Mouse (Mus musculus): ENCODE measurements around the gene Copb1. TPM values are rescaled to one million over a fixed set of nuclear protein-coding genes. Genes with fewer than 3 reads are reported as not detected.

Copb1 gene
- polyA plus RNA-seq, 1 experiment from 2014 or later, result 89.8 TPM

GRCm38 (mm10) chr7:114276005-114276752 lies 21.7 kb upstream of the Copb1 start, which contains the start of gene Psma1:
TSS of gene Psma1 (minus strand) at chr7:114276118.
- 2% methylated on average over 39 of the region's 39 CpGs for WGBS
- H3K4me1 ChIP-seq, result peaks cover 19% of the 10 kb centered on the region

GRCm38 (mm10) chr7:114275372-114276004 lies 21.0 kb upstream of the Copb1 start:
- WGBS, result 2% methylated on average over 24 of the region's 24 CpGs
- Histone ChIP-seq H3K36me3 (replicated peaks) (peaks cover 39% of the 10 kb centered on the region), H3K4me3 (peak overlapping the region; percentile 93), H3K27me3 (ENCODE audit: poor library complexity, severe bottlenecking) (no peaks in the 10 kb centered on the region), H3K27ac (peak overlapping the region; percentile 90), H3K9me3 (no peaks in the 10 kb centered on the region), H3K4me1 (peaks cover 19% of the 10 kb centered on the region)
- no peak for DNase-seq (ENCODE audit: extremely low spot score, low spot score)

More at GRCm38 (mm10) chr7:114276005-114276752, 21.7 kb upstream of the Copb1 start, which contains the start of gene Psma1:
- Histone ChIP-seq H3K4me3 (peak within 1 kb of the TSS; percentile 93), H3K27me3 (ENCODE audit: poor library complexity, severe bottlenecking) (no peaks in the 10 kb centered on the region), H3K36me3 (replicated peaks) (peaks cover 32% of the 10 kb centered on the region), H3K27ac (peak within 1 kb of the TSS; percentile 90), H3K9me3 (no peaks in the 10 kb centered on the region)
- peak; percentile 94 for DNase-seq (ENCODE audit: extremely low spot score, low spot score)

DNA sequence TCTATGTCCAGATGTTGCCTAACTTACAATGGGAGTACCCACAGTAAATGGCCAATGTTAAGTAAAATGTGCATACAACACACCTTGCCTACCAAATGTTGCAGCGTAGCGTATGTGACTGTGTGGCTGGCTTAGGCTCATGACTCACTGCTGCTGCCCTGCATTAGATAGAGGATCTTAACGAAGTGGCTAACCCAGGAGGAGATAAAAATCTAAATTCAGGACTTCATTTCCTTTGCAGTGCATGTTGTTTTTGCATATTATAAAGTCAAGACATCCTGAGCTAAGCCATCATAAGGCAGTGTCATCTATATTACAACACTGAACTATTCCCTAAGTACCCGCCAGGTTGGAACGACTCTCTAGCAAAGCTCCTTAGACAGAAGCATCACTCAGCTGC lies 13.9 kb upstream of the Copb1 start:
- DNase-seq (ENCODE audit: extremely low spot score, low spot score), result no peak

DNA sequence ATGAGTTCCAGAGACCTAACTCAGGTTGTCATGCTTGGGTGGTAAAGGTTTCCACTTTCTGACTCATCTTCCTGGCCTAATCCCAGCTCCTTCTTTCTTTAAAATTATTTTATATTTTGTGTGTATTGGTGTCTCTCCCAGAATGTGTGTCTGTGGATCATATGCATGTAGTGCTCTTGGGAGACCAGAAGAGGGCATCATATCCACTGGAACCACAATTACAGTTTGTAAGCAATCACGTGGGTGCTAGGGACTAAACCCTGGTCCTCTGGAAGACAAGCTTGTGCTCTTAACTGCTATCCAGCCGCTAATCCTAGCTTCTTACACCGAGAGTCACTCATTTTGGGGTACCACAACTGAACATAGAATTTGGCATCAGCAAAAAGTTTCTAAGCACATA lies 2.8 kb downstream of the Copb1 start:
- H3K27ac ChIP-seq, result no peak overlapping the region
- 93% methylated on average over 3 of the region's 3 CpGs for WGBS
- H3K4me1 ChIP-seq, result peaks cover 9% of the 10 kb centered on the region
- no peak for DNase-seq (ENCODE audit: extremely low spot score, low spot score)
- H3K9me3 ChIP-seq, result peaks cover 5% of the 10 kb centered on the region; the same call in 1 of the 2 replicates
- H3K36me3 ChIP-seq (replicated peaks), result peaks cover 56% of the 10 kb centered on the region
- H3K4me3 ChIP-seq, result no peak overlapping the region
- no peaks in the 10 kb centered on the region for H3K27me3 ChIP-seq (ENCODE audit: poor library complexity, severe bottlenecking)

More for the DNA sequence above, 13.9 kb upstream of the Copb1 start:
- Histone ChIP-seq H3K4me1 (no peaks in the 10 kb centered on the region), H3K27ac (no peak overlapping the region), H3K27me3 (ENCODE audit: poor library complexity, severe bottlenecking) (no peaks in the 10 kb centered on the region), H3K4me3 (no peak overlapping the region), H3K9me3 (peaks cover 9% of the 10 kb centered on the region), H3K36me3 (replicated peaks) (peaks cover 98% of the 10 kb centered on the region)
- 95% methylated on average over 5 of the region's 5 CpGs for WGBS

GRCm38 (mm10) chr7:114233980-114234379 lies 20.5 kb downstream of the Copb1 start:
- Histone ChIP-seq H3K27me3 (ENCODE audit: poor library complexity, severe bottlenecking) (no peaks in the 10 kb centered on the region), H3K9me3 (no peaks in the 10 kb centered on the region), H3K4me3 (no peak overlapping the region), H3K4me1 (no peaks in the 10 kb centered on the region), H3K36me3 (replicated peaks) (peaks cover 98% of the 10 kb centered on the region), H3K27ac (no peak overlapping the region)
- DNase-seq (ENCODE audit: extremely low spot score, low spot score), result no peak
- 91% methylated on average over 7 of the region's 7 CpGs for WGBS

- Histone ChIP-seq H3K4me3 (no peak overlapping the region), H3K27me3 (ENCODE audit: poor library complexity, severe bottlenecking) (no peaks in the 10 kb centered on the region), H3K36me3 (replicated peaks) (peaks cover 98% of the 10 kb centered on the region), H3K4me1 (no peaks in the 10 kb centered on the region), H3K27ac (no peak overlapping the region), H3K9me3 (no peaks in the 10 kb centered on the region)
- 93% methylated on average over 7 of the region's 7 CpGs for WGBS
- DNase-seq (ENCODE audit: extremely low spot score, low spot score), result no peak
These were observed 21.5 kb downstream of the Copb1 start for GRCm38 (mm10) chr7:114232982-114233381.

- H3K9me3 ChIP-seq, result no peaks in the 10 kb centered on the region
- WGBS, result 99% methylated on average over 3 of the region's 3 CpGs
- no peaks in the 10 kb centered on the region for H3K4me1 ChIP-seq
- no peak for DNase-seq (ENCODE audit: extremely low spot score, low spot score)
- H3K27ac ChIP-seq, result no peak overlapping the region
- no peaks in the 10 kb centered on the region for H3K27me3 ChIP-seq (ENCODE audit: poor library complexity, severe bottlenecking)
- peaks cover 95% of the 10 kb centered on the region for H3K36me3 ChIP-seq (replicated peaks)
- no peak overlapping the region for H3K4me3 ChIP-seq
These were observed 22.7 kb downstream of the Copb1 start for GRCm38 (mm10) chr7:114231857-114232256.

DNA sequence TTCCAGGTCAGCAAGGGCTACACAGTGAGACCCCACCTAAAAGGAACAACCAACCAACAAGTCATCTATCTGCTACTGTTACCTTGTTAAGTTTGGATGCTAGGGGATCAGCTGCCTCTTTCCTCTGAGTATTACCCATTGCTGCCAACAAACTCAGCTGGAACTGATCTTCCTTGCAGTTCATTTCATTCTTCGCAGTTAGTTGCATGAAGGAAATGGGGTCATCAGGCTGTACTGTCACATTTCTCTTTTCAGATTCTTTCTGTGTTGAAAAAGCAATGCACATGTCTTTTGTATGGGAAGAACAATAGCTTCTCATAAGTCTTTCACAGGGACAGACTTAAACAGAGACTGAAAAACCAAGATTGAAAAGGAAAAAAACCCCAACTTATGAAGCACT lies 28.0 kb downstream of the Copb1 start:
- Histone ChIP-seq H3K27ac (no peak overlapping the region), H3K36me3 (replicated peaks) (peaks cover 77% of the 10 kb centered on the region), H3K4me3 (no peak overlapping the region), H3K4me1 (no peaks in the 10 kb centered on the region), H3K9me3 (no peaks in the 10 kb centered on the region), H3K27me3 (ENCODE audit: poor library complexity, severe bottlenecking) (no peaks in the 10 kb centered on the region)
- WGBS, result 88% methylated on average over 1 of the region's 1 CpGs
- DNase-seq (ENCODE audit: extremely low spot score, low spot score), result no peak

GRCm38 (mm10) chr7:114220433-114220832 lies 34.1 kb downstream of the Copb1 start:
- DNase-seq (ENCODE audit: extremely low spot score, low spot score), result no peak
- no peak overlapping the region for H3K4me3 ChIP-seq
- peaks cover 71% of the 10 kb centered on the region for H3K36me3 ChIP-seq (replicated peaks)
- no peaks in the 10 kb centered on the region for H3K9me3 ChIP-seq
- H3K27me3 ChIP-seq (ENCODE audit: poor library complexity, severe bottlenecking), result no peaks in the 10 kb centered on the region
- 96% methylated on average over 4 of the region's 4 CpGs for WGBS
- no peaks in the 10 kb centered on the region for H3K4me1 ChIP-seq
- no peak overlapping the region for H3K27ac ChIP-seq

- Histone ChIP-seq H3K4me1 (no peaks in the 10 kb centered on the region), H3K27me3 (ENCODE audit: poor library complexity, severe bottlenecking) (no peaks in the 10 kb centered on the region), H3K27ac (no peak overlapping the region), H3K36me3 (replicated peaks) (peaks cover 79% of the 10 kb centered on the region), H3K4me3 (no peak overlapping the region), H3K9me3 (no peaks in the 10 kb centered on the region)
- WGBS, result 88% methylated on average over 2 of the region's 2 CpGs
- DNase-seq (ENCODE audit: extremely low spot score, low spot score), result no peak
These were observed 37.6 kb downstream of the Copb1 start for GRCm38 (mm10) chr7:114216908-114217307.

DNA sequence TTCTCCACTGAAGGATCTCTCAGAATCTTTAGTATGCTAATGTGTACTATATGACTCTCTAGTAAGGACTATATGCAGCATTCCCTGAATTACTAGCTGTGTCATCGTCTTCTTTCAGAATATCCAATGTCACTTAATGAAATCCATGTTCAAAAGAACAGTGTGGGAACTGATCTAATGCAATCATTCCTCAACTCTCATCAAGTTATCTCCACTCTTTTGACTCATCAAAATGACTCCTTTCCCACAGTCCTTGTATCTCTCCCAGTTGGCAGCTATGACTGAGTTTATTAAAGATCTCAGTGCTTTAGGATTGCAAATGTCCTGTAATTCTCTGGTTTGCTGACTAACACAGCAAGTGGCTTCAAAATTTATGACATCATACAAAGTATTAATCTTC lies 40.1 kb downstream of the Copb1 start:
- Histone ChIP-seq H3K4me3 (no peak overlapping the region), H3K27me3 (ENCODE audit: poor library complexity, severe bottlenecking) (no peaks in the 10 kb centered on the region), H3K27ac (no peak overlapping the region), H3K36me3 (replicated peaks) (peaks cover 57% of the 10 kb centered on the region), H3K4me1 (no peaks in the 10 kb centered on the region), H3K9me3 (no peaks in the 10 kb centered on the region)
- no peak for DNase-seq (ENCODE audit: extremely low spot score, low spot score)
- WGBS, result 92% methylated on average over 1 of the region's 1 CpGs

DNA sequence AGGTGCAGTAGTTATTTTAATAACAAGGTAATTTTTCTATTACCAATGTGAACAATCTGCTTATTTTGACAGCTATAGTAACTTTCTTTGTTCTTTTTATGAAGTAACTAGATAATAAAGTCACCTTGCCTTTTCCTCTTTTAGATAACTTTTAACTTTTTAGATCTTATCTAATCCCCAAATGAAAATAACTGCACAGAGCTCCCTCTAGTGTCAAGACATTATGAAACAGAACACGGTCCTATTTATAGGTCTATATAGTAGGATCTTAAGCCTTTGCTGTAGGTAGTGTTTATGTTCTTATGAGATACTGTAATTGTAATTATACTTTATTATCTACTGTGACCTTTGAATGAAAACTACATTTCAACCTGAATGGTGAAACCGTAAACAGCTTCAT lies 41.0 kb downstream of the Copb1 start:
- H3K4me1 ChIP-seq, result no peaks in the 10 kb centered on the region
- H3K27me3 ChIP-seq (ENCODE audit: poor library complexity, severe bottlenecking), result no peaks in the 10 kb centered on the region
- no peak overlapping the region for H3K4me3 ChIP-seq
- H3K9me3 ChIP-seq, result no peaks in the 10 kb centered on the region
- 67% methylated on average over 2 of the region's 2 CpGs for WGBS
- DNase-seq (ENCODE audit: extremely low spot score, low spot score), result no peak
- no peak overlapping the region for H3K27ac ChIP-seq
- H3K36me3 ChIP-seq (replicated peaks), result peaks cover 56% of the 10 kb centered on the region

DNA sequence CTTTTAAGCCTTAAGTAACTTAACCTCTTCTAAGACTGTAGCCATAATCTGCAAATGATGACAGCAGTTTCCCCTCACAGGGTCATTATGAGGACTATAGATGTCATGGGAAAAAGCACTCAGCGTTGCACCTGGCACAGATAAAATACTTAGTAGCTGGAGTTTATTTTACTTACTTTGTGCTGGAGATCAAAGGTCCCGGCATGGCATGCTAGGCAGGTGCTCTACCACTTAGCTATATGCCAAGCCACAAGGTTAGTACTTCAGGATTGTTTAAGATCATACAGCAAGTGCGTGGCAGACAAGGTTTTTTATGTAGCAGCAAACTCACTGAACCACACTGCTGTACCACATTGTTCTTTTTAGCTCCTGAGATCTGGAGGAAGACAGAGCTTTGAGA lies 43.9 kb downstream of the Copb1 start:
- H3K27ac ChIP-seq, result no peak overlapping the region
- H3K4me3 ChIP-seq, result no peak overlapping the region
- no peaks in the 10 kb centered on the region for H3K4me1 ChIP-seq
- no peaks in the 10 kb centered on the region for H3K27me3 ChIP-seq (ENCODE audit: poor library complexity, severe bottlenecking)
- H3K9me3 ChIP-seq, result no peaks in the 10 kb centered on the region
- 88% methylated on average over 3 of the region's 3 CpGs for WGBS
- H3K36me3 ChIP-seq (replicated peaks), result peaks cover 30% of the 10 kb centered on the region
- DNase-seq (ENCODE audit: extremely low spot score, low spot score), result no peak
